Mouse (Mus musculus): ENCODE measurements at regions not wholly inside any gene's neighbourhood (a gene's known extent, or its start where the extent isn't known, plus 50 kb on each side); places are given as distances from the start of the nearest gene placed in this dataset.

DNA sequence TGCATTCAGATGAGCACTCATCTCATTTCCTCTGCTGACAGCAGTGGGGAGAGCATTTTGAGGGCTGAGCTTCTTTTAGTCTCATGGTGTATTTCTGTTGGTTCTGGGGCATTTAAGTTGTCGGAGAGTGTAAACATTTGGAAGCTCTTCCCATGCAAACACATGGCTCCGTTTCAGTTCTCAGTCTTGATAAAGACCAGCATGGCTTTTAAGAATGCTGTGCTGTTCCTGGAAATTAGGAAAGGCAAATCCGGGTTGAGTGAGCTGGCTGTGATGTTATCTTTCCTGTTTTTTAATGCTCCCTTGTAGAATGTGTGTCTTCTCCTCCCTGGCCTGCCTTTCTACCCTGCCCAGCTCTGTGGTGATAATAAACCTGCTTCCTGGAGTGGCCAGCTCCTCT lies 61.0 kb upstream of the Pde3a start:
- no peak for TF ChIP-seq POLR2A (IDR thresholded peaks at IDR 0.05; ENCODE audit: borderline replicate concordance, extremely low read depth, insufficient read depth, insufficient read length, poor library complexity, severe bottlenecking)
- no peak for TF ChIP-seq CTCF (IDR thresholded peaks at IDR 0.05; ENCODE audit: borderline replicate concordance, extremely low read depth, insufficient read depth, insufficient read length)
